Mouse (Mus musculus): ENCODE data around the gene Ppdpf. TPM values are rescaled to one million over a fixed set of nuclear protein-coding genes. Genes with fewer than 3 reads are reported as not detected.

Ppdpf gene
- total and polyA plus RNA-seq, 2 experiments, result 48.4 to 181 TPM

DNA sequence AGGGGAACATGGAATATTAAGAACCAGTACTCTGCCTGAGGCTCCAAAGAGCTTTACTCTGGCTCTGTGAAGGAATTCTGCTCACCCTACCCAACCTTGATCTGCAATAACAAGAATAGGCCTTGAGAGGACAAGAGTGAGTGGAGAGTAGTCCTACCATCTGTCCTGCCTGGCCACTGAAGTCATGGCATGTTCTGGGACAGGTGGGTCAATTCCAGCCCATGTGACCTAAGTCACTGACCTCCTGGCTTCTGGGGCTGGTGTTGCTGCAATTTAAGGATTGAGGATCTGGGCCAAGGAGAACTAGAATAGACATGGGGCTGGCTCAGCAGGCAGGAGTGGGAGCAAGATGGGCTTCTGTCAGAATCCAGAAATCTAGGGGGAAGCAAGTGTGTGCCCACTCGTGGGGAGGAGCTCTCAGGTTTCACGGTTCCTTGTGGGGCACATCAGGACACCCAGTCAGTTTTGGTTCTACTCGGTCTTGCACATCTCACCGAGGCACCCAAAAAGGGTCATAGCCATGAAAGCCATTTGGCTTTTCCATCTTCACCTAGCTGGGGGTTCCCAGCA lies 40.0 kb upstream of the Ppdpf start:
- no peaks in the 10 kb centered on the region for H3K36me3 ChIP-seq (ENCODE audit: control insufficient read depth, insufficient read depth, low read length)
- TF ChIP-seq CTCF (IDR thresholded peaks at IDR 0.05; ENCODE audit: low read depth, low read length) (no peak), POLR2A (IDR thresholded peaks at IDR 0.05; ENCODE audit: extremely low read depth, insufficient read depth, low read length) (no peak)
- no peak overlapping the region for H3K9ac ChIP-seq (ENCODE audit: low read depth, low read length)
- WGBS, result 37% methylated on average over 4 of the region's 4 CpGs
- no peak overlapping the region for H3K27ac ChIP-seq (replicated peaks; ENCODE audit: insufficient read depth, low read depth, low read length)
- H3K27me3 ChIP-seq (ENCODE audit: control insufficient read depth, insufficient read depth, low read length), result no peaks in the 10 kb centered on the region
- no peaks in the 10 kb centered on the region for H3K79me2 ChIP-seq (ENCODE audit: control insufficient read depth, insufficient read depth, low read length)
- H3K4me3 ChIP-seq (ENCODE audit: insufficient read depth, low read depth, low read length), result no peak overlapping the region
- H3K4me1 ChIP-seq (ENCODE audit: control insufficient read depth, insufficient read depth, low read length), result peaks cover 7% of the 10 kb centered on the region
- DNase-seq (ENCODE audit: extremely low read depth, low read depth, low spot score), result peak; percentile 33

DNA sequence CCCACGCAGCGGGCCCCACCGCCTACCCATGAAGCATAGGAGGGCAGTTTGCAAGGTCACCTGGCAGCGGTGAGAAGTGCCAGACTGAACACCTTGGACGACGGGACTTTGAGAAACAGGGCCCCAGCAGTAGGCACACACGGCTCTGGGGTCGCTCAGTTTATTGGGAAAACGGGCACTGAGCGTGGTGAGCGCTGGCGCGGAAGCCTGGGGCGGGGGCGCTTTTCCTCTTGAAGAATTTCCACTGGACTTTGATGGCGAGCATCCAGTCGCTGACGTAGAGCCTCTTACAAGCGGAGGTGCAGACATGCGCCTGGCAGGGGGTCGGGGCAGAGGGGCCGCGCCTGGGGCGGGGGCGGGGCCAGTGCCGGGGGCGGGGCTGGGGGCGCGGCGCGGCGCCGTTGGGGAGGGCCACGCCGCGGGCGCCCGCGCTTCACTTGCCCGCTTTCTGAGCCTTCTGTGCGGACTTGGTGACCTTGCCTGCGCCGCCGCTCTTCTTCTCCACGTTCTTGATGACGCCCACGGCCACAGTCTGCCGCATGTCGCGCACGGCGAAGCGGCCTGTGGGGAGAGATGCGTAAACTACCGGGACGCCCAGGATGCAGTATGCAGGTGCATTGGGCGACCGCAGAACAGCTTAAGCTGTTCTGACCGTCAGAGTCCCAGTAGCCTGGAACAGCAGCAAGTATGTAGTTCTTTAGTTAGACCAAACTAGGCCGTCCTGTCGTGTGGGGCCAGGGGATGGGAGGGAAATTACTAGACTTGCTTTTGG lies 39.3 kb upstream of the Ppdpf start:
- no peaks in the 10 kb centered on the region for H3K36me3 ChIP-seq (ENCODE audit: control insufficient read depth, insufficient read depth, low read length)
- DNase-seq (ENCODE audit: extremely low read depth, low read depth, low spot score), result peak; percentile 12
- H3K27ac ChIP-seq (replicated peaks; ENCODE audit: insufficient read depth, low read depth, low read length), result no peak overlapping the region
- H3K9ac ChIP-seq (ENCODE audit: low read depth, low read length), result no peak overlapping the region
- no peaks in the 10 kb centered on the region for H3K79me2 ChIP-seq (ENCODE audit: control insufficient read depth, insufficient read depth, low read length)
- H3K4me1 ChIP-seq (ENCODE audit: control insufficient read depth, insufficient read depth, low read length), result peaks cover 7% of the 10 kb centered on the region
- peak overlapping the region; percentile 40; the same call in 1 of the 2 replicates for H3K4me3 ChIP-seq (ENCODE audit: insufficient read depth, low read depth, low read length)
- TF ChIP-seq CTCF (IDR thresholded peaks at IDR 0.05; ENCODE audit: low read depth, low read length), result no peak
- no peak for TF ChIP-seq POLR2A (IDR thresholded peaks at IDR 0.05; ENCODE audit: extremely low read depth, insufficient read depth, low read length)
- 3% methylated on average over 42 of the region's 61 CpGs for WGBS
- H3K27me3 ChIP-seq (ENCODE audit: control insufficient read depth, insufficient read depth, low read length), result no peaks in the 10 kb centered on the region

DNA sequence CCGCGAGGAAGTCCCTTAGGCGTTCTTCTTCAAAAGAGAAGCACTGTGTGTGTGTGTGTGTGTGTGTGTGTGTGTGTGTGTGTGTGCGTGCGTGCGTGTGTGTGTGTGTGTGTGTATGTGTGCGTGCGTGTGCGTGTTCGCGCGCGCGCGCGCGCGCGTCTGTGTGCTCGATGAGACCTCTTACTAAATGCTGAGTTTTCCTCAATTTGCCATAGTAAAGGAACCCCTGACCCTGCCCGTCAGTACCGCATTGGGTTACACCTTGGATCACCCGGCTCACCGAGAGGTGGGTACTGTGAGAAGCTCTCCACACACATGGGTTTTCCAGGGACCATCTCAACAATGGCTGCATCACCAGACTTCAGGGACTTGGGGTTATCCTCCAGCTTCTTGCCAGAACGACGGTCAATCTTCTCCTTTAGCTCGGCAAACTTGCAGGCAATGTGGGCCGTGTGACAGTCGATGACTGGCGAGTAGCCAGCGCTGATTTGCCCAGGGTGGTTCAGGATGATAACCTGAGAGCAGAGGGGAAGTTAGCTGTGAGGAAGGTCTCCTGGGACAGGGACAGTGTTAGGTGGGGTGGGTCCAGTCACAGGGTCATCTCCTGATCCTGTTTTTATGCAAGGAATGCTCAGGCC lies 38.6 kb upstream of the Ppdpf start:
- no peak for DNase-seq (ENCODE audit: extremely low read depth, low read depth, low spot score)
- Histone ChIP-seq H3K4me1 (ENCODE audit: control insufficient read depth, insufficient read depth, low read length) (peaks cover 7% of the 10 kb centered on the region), H3K4me3 (ENCODE audit: insufficient read depth, low read depth, low read length) (no peak overlapping the region), H3K79me2 (ENCODE audit: control insufficient read depth, insufficient read depth, low read length) (no peaks in the 10 kb centered on the region), H3K9ac (ENCODE audit: low read depth, low read length) (no peak overlapping the region), H3K27me3 (ENCODE audit: control insufficient read depth, insufficient read depth, low read length) (no peaks in the 10 kb centered on the region), H3K27ac (replicated peaks; ENCODE audit: insufficient read depth, low read depth, low read length) (no peak overlapping the region), H3K36me3 (ENCODE audit: control insufficient read depth, insufficient read depth, low read length) (no peaks in the 10 kb centered on the region)
- WGBS, result 17% methylated on average over 31 of the region's 31 CpGs
- TF ChIP-seq POLR2A (IDR thresholded peaks at IDR 0.05; ENCODE audit: extremely low read depth, insufficient read depth, low read length) (no peak), CTCF (IDR thresholded peaks at IDR 0.05; ENCODE audit: low read depth, low read length) (no peak)

DNA sequence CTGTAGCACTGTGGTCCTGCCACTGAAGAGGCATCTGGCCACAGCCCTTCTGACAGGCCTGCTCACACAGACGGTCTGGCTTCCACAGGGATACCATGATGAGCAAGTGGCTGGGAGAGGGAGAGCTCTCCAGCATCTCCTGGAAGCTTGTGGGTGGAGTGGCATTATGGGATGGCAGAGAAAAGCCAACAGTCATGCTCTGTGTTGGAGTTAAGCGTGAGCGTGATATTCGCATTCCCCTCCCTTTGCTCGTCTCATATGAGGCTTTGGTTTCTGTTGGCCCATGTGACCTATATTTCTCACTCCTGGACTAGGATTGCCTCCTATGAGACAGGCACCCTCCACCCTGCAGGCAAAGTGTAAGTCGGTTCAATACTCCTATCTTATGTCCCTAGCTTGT lies 36.8 kb upstream of the Ppdpf start:
- no peaks in the 10 kb centered on the region for H3K27me3 ChIP-seq (ENCODE audit: control insufficient read depth, insufficient read depth, low read length)
- H3K4me1 ChIP-seq (ENCODE audit: control insufficient read depth, insufficient read depth, low read length), result peaks cover 7% of the 10 kb centered on the region
- no peak for TF ChIP-seq POLR2A (IDR thresholded peaks at IDR 0.05; ENCODE audit: extremely low read depth, insufficient read depth, low read length)
- TF ChIP-seq CTCF (IDR thresholded peaks at IDR 0.05; ENCODE audit: low read depth, low read length), result no peak
- no peak overlapping the region for H3K9ac ChIP-seq (ENCODE audit: low read depth, low read length)
- no peak for DNase-seq (ENCODE audit: extremely low read depth, low read depth, low spot score)
- no peaks in the 10 kb centered on the region for H3K79me2 ChIP-seq (ENCODE audit: control insufficient read depth, insufficient read depth, low read length)
- no peak overlapping the region for H3K27ac ChIP-seq (replicated peaks; ENCODE audit: insufficient read depth, low read depth, low read length)
- no peak overlapping the region for H3K4me3 ChIP-seq (ENCODE audit: insufficient read depth, low read depth, low read length)
- WGBS, result 65% methylated on average over 6 of the region's 6 CpGs
- no peaks in the 10 kb centered on the region for H3K36me3 ChIP-seq (ENCODE audit: control insufficient read depth, insufficient read depth, low read length)

DNA sequence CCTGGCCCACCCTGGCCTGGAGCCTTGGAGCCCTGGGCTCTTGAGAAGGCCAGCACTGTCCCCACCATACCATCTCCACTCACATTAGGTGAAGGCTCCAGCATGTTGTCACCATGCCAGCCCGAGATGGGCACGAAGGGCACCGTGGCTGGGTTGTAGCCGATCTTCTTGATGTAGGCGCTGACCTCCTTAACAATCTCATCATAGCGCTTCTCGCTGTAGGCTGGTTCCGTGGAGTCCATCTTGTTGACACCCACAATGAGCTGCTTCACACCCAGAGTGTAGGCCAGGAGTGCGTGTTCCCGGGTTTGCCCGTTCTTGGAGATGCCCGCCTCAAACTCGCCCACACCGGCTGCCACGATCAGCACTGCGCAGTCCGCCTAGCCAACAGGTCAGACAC lies 34.3 kb upstream of the Ppdpf start:
- H3K9ac ChIP-seq (ENCODE audit: low read depth, low read length), result no peak overlapping the region
- peaks cover 8% of the 10 kb centered on the region; the same call in 1 of the 2 replicates for H3K27me3 ChIP-seq (ENCODE audit: control insufficient read depth, insufficient read depth, low read length)

More for the DNA sequence above, 34.3 kb upstream of the Ppdpf start:
- no peaks in the 10 kb centered on the region for H3K36me3 ChIP-seq (ENCODE audit: control insufficient read depth, insufficient read depth, low read length)
- H3K4me3 ChIP-seq (ENCODE audit: insufficient read depth, low read depth, low read length), result no peak overlapping the region
- no peak overlapping the region for H3K27ac ChIP-seq (replicated peaks; ENCODE audit: insufficient read depth, low read depth, low read length)
- DNase-seq (ENCODE audit: extremely low read depth, low read depth, low spot score), result no peak
- no peak for TF ChIP-seq POLR2A (IDR thresholded peaks at IDR 0.05; ENCODE audit: extremely low read depth, insufficient read depth, low read length)
- H3K79me2 ChIP-seq (ENCODE audit: control insufficient read depth, insufficient read depth, low read length), result no peaks in the 10 kb centered on the region
- H3K4me1 ChIP-seq (ENCODE audit: control insufficient read depth, insufficient read depth, low read length), result peaks cover 7% of the 10 kb centered on the region
- 92% methylated on average over 17 of the region's 17 CpGs for WGBS

Data from liver, adult 2 months (tissue).